Mouse (Mus musculus) CH12.LX (cell line): Measurements from ENCODE around the gene A930009A15Rik.

Experiments
- CTCF ChIP-seq, 2 experiments: IDR thresholded peaks in 1 of 2; conservative IDR thresholded peaks in 1 of 2; 2 replicates each; pipeline ENCODE4 v1.5.1; 2011 to 2012; ENCODE audit warnings: low read depth in 2 of 2, low read length in 2 of 2, improper control_type of control experiment in 1 of 2, inconsistent platforms in 1 of 2, mild to moderate bottlenecking in 1 of 2, moderate library complexity in 1 of 2
- E2F4 ChIP-seq: IDR thresholded peaks from 2 replicates; pipeline ENCODE4 v1.6.1; 2011; ENCODE audit warnings: low read depth, low read length, improper control_type of control experiment; ENCODE audit not compliant: insufficient replicate concordance
- EP300 ChIP-seq: IDR thresholded peaks from 2 replicates; pipeline ENCODE4 v1.6.1; 2011; ENCODE audit warnings: low read length, improper control_type of control experiment
- ETS1 ChIP-seq: conservative IDR thresholded peaks from 2 replicates; pipeline ENCODE4 v1.6.1; 2012; ENCODE audit warnings: low read depth, mild to moderate bottlenecking, inconsistent platforms, low read length, improper control_type of control experiment, moderate library complexity
- KAT2A ChIP-seq: IDR thresholded peaks from 2 replicates; pipeline ENCODE4 v1.6.1; 2012; ENCODE audit warnings: low read length, improper control_type of control experiment, inconsistent platforms; ENCODE audit not compliant: insufficient replicate concordance
- MAZ ChIP-seq: IDR thresholded peaks from 2 replicates; pipeline ENCODE4 v1.6.1; 2012; ENCODE audit warnings: low read depth, mild to moderate bottlenecking, inconsistent platforms, low read length, improper control_type of control experiment, moderate library complexity
- POLR2A ChIP-seq: IDR thresholded peaks from 2 replicates; pipeline ENCODE4 v1.6.1; 2011; ENCODE audit warnings: low read depth, mild to moderate bottlenecking, improper control_type of control experiment, low read length
- POLR2AphosphoS2 ChIP-seq: IDR thresholded peaks from 2 replicates; pipeline ENCODE4 v1.6.1; 2011; ENCODE audit warnings: low read depth, low read length, improper control_type of control experiment
- RAD21 ChIP-seq: IDR thresholded peaks from 2 replicates; pipeline ENCODE4 v1.6.1; 2011; ENCODE audit warnings: low read depth, mild to moderate bottlenecking, low read length, improper control_type of control experiment, moderate library complexity
- SIN3A ChIP-seq: IDR thresholded peaks from 2 replicates; pipeline ENCODE4 v1.6.1; 2012; ENCODE audit warnings: low read length, improper control_type of control experiment, inconsistent platforms
- SMC3 ChIP-seq: IDR thresholded peaks from 2 replicates; pipeline ENCODE4 v1.6.1; 2011; ENCODE audit warnings: low read depth, low read length, improper control_type of control experiment
- USF1 ChIP-seq: IDR thresholded peaks from 2 replicates; pipeline ENCODE4 v1.6.1; 2014; ENCODE audit warnings: low read depth, mild to moderate bottlenecking, inconsistent platforms, low read length, improper control_type of control experiment
- ZNF384 ChIP-seq: IDR thresholded peaks from 2 replicates; pipeline ENCODE4 v1.6.1; 2012; ENCODE audit warnings: low read depth, low read length, improper control_type of control experiment, inconsistent platforms

GRCm38 (mm10) chr10:115618288-115618856, 48.6 kb downstream of the A930009A15Rik start:
- no peak for TF ChIP-seq EP300
- no peak for TF ChIP-seq KAT2A
- no peak for TF ChIP-seq CTCF (conservative IDR thresholded peaks at IDR 0.05 in 1 of 2, IDR thresholded peaks at IDR 0.05 in 1 of 2; ENCODE audit: low read depth in 2 of 2, low read length in 2 of 2)
- no peak for TF ChIP-seq MAZ
- no peak for TF ChIP-seq POLR2A
- TF ChIP-seq E2F4: no peak
- TF ChIP-seq ETS1: no peak
- no peak for TF ChIP-seq RAD21
- TF ChIP-seq SMC3: no peak
- TF ChIP-seq POLR2AphosphoS2: no peak
- no peak for TF ChIP-seq SIN3A
- no peak for TF ChIP-seq USF1
- TF ChIP-seq ZNF384: no peak
